Mouse (Mus musculus) liver (tissue): Measurements from ENCODE around the gene Tdp1.

Experiments
- DNase-seq: peaks from one replicate; pipeline ENCODE4 v3.0.0-alpha.2; 2020; ENCODE audit warnings: mixed read lengths

The Tdp1 gene

GRCm38 (mm10) chr12:99884269-99885261 is at the start of gene Tdp1, which contains the start of gene Efcab11:
Tdp1 (plus strand) TSS chr12:99884517.
Efcab11 (minus strand) TSS chr12:99884439.
- peak; percentile 94 for DNase-seq

GRCm38 (mm10) chr12:99836404-99837131 is 47.7 kb upstream of the Tdp1 start:
- DNase-seq: no peak

DNA sequence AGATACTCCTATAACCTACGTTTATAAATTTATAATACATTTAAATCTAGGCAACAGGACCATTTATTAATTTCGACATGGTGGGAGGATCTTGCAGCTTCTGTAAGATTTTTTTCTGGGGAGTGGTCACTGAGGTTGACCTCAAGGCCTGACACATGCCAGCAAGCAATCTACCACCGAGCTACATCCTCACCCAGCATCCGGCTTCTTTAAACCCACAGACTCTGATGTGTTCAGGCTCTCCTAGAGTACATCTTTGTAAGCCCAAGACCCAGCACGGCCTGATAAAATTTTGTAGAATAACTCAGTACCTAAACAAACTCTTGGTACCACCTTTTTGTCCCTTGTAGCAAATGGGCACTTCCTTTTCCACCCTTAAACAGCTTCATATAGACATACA is 46.8 kb upstream of the Tdp1 start:
- no peak for DNase-seq

DNA sequence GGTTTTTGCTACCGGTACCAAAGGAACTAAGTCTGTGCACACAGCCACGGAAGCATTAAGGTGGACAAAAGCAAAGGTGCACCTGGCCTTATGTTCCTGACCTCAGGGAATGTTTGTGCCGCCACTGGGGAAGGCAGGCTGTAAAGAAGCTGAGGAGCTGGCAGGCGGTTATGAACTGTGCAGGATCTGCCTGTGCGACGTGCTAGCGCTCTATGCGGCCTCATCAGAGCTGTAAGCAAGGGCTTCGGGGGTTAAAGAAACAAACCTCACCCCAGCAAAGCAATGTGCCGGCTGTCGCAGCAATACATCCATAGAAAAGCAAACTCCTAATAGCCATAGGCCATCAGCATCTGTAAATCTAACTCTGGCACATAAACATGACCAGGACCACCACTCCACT is 46.2 kb upstream of the Tdp1 start:
- DNase-seq: no peak

GRCm38 (mm10) chr12:99838703-99839102 is 45.6 kb upstream of the Tdp1 start:
- no peak for DNase-seq

- no peak for DNase-seq
Observed at GRCm38 (mm10) chr12:99844951-99845350, 39.4 kb upstream of the Tdp1 start.

- no peak for DNase-seq
Observed at GRCm38 (mm10) chr12:99849996-99850395, 34.3 kb upstream of the Tdp1 start.

DNA sequence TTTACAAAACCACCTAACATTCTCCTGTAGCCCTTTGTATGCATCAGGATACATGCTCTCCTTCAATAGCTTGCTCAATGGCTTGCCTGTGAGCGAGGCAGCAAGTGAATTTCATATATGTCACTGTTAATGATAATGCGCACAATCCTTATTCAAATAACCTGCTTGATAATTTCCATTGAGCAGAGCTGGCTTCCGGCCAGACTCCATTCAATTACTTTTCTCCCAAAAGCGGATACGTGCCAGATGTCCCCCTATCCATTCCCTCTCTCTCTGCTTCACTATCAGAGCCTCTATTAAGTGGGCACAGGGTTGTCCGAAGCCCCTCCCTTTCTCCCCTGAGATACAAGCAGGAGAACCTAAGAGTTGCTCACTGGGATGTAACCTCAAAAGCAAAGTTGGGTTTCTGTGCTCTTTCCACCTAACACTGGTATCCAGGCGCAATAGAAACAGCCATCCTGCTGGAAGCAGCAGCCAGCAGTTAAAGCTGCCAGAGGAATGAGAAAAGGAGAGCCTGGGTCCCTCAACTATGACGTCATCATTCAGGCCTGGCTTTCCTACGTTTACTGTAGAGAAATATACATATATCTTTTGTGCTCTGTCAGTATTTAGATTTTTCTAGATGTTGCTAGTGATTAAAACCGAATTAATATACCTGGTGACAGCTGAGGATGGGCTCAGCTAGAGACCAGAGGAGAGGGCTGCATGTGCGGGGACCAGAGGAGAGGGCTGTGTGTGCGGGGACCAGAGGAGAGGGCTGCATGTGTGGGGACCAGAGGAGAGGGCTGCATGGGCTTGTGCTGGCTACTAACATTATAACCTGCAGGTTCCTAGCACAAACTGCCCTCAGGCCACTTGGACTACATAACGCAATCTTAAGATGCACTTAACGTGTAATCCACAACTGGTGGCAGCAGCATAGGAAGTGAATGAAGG is 30.7 kb upstream of the Tdp1 start:
- DNase-seq: no peak

DNA sequence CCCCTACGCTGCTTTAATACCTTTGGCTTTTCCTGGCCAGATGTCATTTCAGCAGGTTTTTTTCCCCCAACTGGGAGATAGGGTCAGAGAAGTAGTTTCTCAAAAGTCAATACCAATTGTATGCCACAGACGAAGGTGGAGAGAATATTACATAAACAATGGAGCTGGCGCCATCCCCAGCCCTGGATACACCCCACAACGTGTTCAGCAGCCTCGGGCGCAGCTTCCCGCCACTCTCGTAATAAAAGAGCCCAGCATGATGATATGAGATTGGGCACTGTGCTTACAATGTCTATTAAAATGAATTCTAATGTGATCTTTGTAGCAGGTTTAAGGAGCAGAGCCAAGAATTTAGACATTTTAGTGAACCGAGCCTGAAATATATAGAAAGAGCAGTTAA is 28.3 kb upstream of the Tdp1 start:
- no peak for DNase-seq

GRCm38 (mm10) chr12:99858664-99859063 is 25.7 kb upstream of the Tdp1 start:
- no peak for DNase-seq

GRCm38 (mm10) chr12:99859391-99860100 is 24.8 kb upstream of the Tdp1 start:
- no peak for DNase-seq

DNA sequence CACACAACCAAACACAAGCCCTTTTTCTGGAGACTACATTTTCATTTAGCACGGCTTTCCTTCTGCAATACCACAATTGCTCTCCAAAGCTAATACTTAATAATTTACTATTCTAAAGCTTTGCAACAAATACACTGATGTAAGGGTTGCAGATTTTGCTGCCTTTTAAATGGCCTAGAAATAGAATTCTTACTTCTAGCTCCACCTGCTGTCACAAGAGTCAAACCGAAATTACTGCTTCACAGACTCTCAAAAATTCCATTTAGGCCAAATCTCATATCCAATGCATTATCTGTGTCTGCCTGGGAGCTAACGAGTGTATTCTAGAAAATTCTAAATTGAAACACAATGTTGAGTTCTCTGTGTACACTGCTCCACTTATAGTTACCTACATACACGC is 23.3 kb upstream of the Tdp1 start:
- DNase-seq: no peak

- no peak for DNase-seq
Observed at GRCm38 (mm10) chr12:99864613-99865012, 19.7 kb upstream of the Tdp1 start.

- DNase-seq: no peak
Observed at GRCm38 (mm10) chr12:99868821-99869220, 15.5 kb upstream of the Tdp1 start.

- DNase-seq: no peak
Observed at GRCm38 (mm10) chr12:99873443-99873842, 10.9 kb upstream of the Tdp1 start.

DNA sequence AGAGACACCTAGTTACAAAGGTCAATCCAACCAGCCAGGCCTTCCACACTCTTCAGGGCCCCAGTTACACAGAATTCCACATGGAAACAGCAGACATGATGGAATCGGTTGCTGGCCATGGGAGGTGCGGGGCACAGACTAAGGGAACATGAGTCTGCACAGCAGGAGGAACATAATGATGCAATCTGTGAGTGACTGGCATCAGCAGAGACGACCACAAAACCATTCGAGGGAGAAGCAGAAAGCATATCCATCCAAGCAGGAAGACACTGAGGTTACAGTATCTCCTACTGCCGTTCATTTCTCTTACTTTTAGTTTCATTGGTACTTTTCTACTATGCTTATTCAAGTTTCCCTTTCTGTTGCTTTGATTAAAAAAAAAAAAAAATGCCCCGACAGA is 9.7 kb upstream of the Tdp1 start:
- DNase-seq: no peak

GRCm38 (mm10) chr12:99883000-99883712 is 1.2 kb upstream of the Tdp1 start:
- DNase-seq: peak; percentile 96

- peak; percentile 12 for DNase-seq
Observed at GRCm38 (mm10) chr12:99883713-99884105, 608 bp upstream of the Tdp1 start.

- DNase-seq: no peak
Observed at GRCm38 (mm10) chr12:99885282-99885901, 1.1 kb downstream of the Tdp1 start.

DNA sequence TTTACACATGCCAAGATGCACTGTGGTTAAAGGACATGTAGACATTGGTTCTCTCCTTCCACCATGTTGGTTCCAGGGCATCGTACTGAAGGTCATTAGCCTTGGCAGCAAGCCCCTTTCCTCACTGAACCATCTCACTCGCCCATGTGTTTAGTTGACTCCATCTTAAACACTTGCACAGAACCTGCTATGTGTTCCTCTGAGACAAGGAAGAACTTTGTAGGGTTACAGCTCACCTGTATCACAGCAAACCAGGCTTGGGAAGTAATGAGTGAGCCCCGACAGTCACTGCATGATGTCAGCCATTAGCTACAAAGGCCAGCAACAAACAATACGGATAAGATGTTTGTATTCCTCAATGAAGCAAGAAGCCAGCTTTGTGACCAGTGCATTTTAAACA is 13.5 kb downstream of the Tdp1 start:
- no peak for DNase-seq
